Mouse (Mus musculus) liver, postnatal 0 days (tissue): ENCODE measurements around the gene Tmem107.

Experiments used
- CTCF ChIP-seq: sonication (generic); IDR thresholded peaks from 2 replicates; pipeline ENCODE4 v1.5.1; 2016; ENCODE audit warnings: antibody characterized with exemption, low read depth
- EP300 ChIP-seq: IDR thresholded peaks from 2 replicates; pipeline ENCODE4 v1.6.1; 2016; ENCODE audit warnings: antibody characterized with exemption, low read depth, mild to moderate bottlenecking

- no peak for TF ChIP-seq CTCF
- 0 out of 2 replicates have a peak, but pooled peaks have one; percentile 42 for TF ChIP-seq EP300
Observed at GRCm38 (mm10) chr11:69037231-69038061, 33.2 kb upstream of the Tmem107 start.
